Mouse (Mus musculus): ENCODE measurements around the gene Prune1. TPM values are rescaled to one million over a fixed set of nuclear protein-coding genes. Genes with fewer than 3 reads are reported as not detected.

Prune1 gene
- total and polyA plus RNA-seq, 2 experiments from 2014 or later = 77.3 to 78.9 TPM

DNA sequence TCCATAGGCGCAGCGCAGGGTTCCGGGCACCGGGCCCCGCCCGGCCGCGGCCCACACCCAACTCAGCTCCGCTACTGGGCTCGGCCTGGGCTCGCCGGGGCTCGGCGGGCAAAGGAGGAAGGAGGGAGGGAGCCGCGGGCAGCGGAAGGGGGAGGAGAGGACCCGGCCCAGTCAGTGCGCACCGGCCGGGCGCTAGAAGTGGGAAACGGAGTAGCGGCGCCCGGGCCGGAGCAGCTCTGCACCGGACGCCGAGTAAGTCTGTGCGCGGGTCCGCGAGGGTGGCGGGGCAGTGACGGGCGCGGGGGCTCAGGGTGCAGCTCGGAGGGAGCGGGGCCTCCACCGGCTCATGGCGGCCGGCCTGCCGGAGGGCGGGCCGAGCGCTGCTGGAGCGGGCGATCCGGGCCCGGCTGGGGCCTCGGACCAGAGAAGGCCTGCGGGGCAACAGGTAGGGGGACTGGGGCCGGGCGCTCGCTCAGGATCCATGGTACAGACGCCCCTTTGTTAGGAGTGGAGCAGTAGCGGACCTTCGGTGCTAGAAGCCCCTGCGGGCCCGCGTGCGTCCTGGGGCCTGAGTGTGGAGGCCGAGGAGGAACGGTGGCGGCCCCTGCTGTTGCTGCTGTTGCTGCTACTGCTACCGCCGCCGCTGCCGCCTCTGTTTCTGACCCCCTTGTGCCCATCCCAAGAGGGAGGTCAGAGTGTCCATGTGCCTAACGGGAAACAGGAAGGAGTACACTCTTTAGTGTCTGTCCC lies 33.4 kb upstream of the Prune1 start:
- ATAC-seq (ENCODE audit: low FRiP score) (peak; percentile 89), DNase-seq (ENCODE audit: low spot score) (peak; percentile 76)
- Histone ChIP-seq H3K27ac (ENCODE audit: low read depth, low read length) (peak overlapping the region; percentile 94), H3K4me3 (ENCODE audit: low read depth, low read length) (peak overlapping the region; percentile 91), H3K4me1 (ENCODE audit: insufficient read depth, low read length) (0 out of 2 replicates have a peak, but pooled peaks cover 7% of the 10 kb centered on the region), H3K4me2 (ENCODE audit: low read depth, low read length, poor library complexity, severe bottlenecking) (peak overlapping the region; percentile 76), H3K9ac (replicated peaks; ENCODE audit: low read length, poor library complexity, severe bottlenecking) (peak overlapping the region; percentile 96), H3K9me3 (ENCODE audit: low read length) (no peaks in the 10 kb centered on the region), H3K27me3 (ENCODE audit: insufficient read depth, low read length) (no peaks in the 10 kb centered on the region), H3K36me3 (ENCODE audit: insufficient read depth, low read length) (peaks cover 3% of the 10 kb centered on the region)
- under 1% methylated on average over 60 of the region's 71 CpGs for WGBS
- TF ChIP-seq CTCF (IDR thresholded peaks at IDR 0.05) = peak; percentile 57

DNA sequence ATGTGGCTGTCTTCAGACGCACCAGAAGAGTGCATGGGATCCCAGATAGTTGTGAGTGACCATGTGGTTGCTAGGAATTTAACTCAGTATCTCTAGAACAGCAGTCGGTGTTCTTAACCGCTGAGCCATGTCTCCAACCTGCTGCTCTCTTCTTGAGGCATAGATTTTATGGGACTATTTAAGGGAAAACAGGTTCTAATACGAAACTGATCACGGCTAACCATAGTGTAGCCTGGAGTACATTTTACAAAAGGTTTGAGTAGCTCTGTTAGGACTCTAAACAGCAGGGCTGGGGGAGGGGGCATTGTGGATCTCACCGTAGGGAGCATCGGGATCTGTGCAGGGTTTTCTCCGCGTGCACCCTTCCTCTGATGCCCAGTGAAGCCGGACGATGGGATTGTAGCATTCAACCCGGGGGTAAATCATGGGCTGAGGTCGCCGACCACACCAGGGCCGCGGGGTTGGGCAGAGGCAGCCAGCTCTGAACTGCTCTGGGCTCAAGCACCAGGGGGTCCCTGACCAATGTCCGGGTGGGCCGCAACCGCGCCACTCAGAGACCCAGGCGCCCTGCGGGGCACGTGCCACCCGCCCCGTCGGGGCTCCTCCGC lies 32.7 kb upstream of the Prune1 start, which contains the start of gene Cers2:
Gene Cers2 (plus strand): TSS at position 306 of the 608 bp plus-strand sequence.
- 2% methylated on average over 27 of the region's 27 CpGs for WGBS
- TF ChIP-seq CTCF (IDR thresholded peaks at IDR 0.05) = no peak
- no peaks in the 10 kb centered on the region for H3K9me3 ChIP-seq (ENCODE audit: low read length)
- ATAC-seq (ENCODE audit: low FRiP score) (no peak; the same call in 1 of the 2 replicates), DNase-seq (ENCODE audit: low spot score) (peak; percentile 28)
- peak within 1 kb of the TSS; percentile 91 for H3K4me3 ChIP-seq (ENCODE audit: low read depth, low read length)
- peak within 1 kb of the TSS; percentile 76 for H3K4me2 ChIP-seq (ENCODE audit: low read depth, low read length, poor library complexity, severe bottlenecking)
- 0 out of 2 replicates have a peak, but pooled peaks cover 7% of the 10 kb centered on the region for H3K4me1 ChIP-seq (ENCODE audit: insufficient read depth, low read length)
- H3K27ac ChIP-seq (ENCODE audit: low read depth, low read length) = peak within 1 kb of the TSS; percentile 94
- H3K27me3 ChIP-seq (ENCODE audit: insufficient read depth, low read length) = no peaks in the 10 kb centered on the region
- H3K36me3 ChIP-seq (ENCODE audit: insufficient read depth, low read length) = no peaks in the 10 kb centered on the region
- peak within 1 kb of the TSS; percentile 96 for H3K9ac ChIP-seq (replicated peaks; ENCODE audit: low read length, poor library complexity, severe bottlenecking)

DNA sequence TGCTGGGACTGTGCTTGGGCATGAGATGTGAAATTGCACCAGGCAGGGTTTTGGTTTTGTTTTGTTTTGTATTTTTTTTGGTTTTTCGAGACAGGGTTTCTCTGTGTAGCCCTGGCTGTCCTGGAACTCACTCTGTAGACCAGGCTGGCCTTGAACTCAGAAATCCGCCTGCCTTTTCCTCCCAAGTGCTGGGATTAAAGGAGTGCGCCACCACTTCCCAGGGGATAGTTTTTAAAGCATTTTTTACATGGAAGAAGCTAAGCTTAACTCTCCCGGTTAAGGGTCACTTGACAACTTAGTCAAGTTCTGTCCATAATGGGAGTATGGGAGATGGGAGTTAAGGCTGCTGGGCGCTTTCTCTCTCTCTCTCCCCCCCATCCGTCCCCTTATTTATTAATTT lies 32.2 kb upstream of the Prune1 start:
- Histone ChIP-seq H3K9ac (replicated peaks; ENCODE audit: low read length, poor library complexity, severe bottlenecking) (no peak overlapping the region), H3K27me3 (ENCODE audit: insufficient read depth, low read length) (no peaks in the 10 kb centered on the region), H3K4me3 (ENCODE audit: low read depth, low read length) (peak overlapping the region; percentile 91; the same call in 1 of the 2 replicates), H3K9me3 (ENCODE audit: low read length) (no peaks in the 10 kb centered on the region), H3K36me3 (ENCODE audit: insufficient read depth, low read length) (no peaks in the 10 kb centered on the region), H3K4me2 (ENCODE audit: low read depth, low read length, poor library complexity, severe bottlenecking) (peak overlapping the region; percentile 76; the same call in 1 of the 2 replicates), H3K4me1 (ENCODE audit: insufficient read depth, low read length) (0 out of 2 replicates have a peak, but pooled peaks cover 7% of the 10 kb centered on the region), H3K27ac (ENCODE audit: low read depth, low read length) (0 out of 2 replicates have a peak overlapping the region, but pooled peaks have one; percentile 94)
- ATAC-seq (ENCODE audit: low FRiP score) (no peak), DNase-seq (ENCODE audit: low spot score) (no peak)
- TF ChIP-seq CTCF (IDR thresholded peaks at IDR 0.05) = no peak
- 54% methylated on average over 6 of the region's 6 CpGs for WGBS

DNA sequence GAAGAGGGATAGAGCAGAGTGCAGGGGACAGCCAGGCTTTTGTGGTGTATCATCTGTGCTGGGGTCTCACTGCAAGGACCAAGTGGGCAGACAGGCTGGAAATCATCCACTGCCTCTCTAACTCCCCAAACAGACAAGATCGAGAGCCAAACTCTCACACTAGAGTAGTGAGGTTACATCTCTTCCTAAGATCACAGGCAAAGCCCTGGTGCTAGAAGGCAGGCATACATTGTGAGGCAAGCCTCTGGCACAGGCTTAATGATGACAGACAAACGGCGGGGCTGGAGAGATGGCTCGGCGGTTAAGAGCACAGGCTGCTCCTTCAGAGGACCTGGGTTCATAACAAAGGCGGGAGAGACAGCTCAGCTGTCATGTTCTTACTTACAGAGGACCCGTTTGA lies 31.6 kb upstream of the Prune1 start:
- DNase-seq (ENCODE audit: low spot score) (no peak), ATAC-seq (ENCODE audit: low FRiP score) (no peak)
- TF ChIP-seq CTCF (IDR thresholded peaks at IDR 0.05) = no peak

GRCm38 (mm10) chr3:95312623-95313022 lies 30.7 kb upstream of the Prune1 start:
- 77% methylated on average over 6 of the region's 6 CpGs for WGBS
- ATAC-seq (ENCODE audit: low FRiP score) (no peak), DNase-seq (ENCODE audit: low spot score) (no peak)
- no peak overlapping the region for H3K27ac ChIP-seq (ENCODE audit: low read depth, low read length)
- H3K4me2 ChIP-seq (ENCODE audit: low read depth, low read length, poor library complexity, severe bottlenecking) = no peak overlapping the region
- no peaks in the 10 kb centered on the region for H3K9me3 ChIP-seq (ENCODE audit: low read length)
- no peak overlapping the region for H3K4me3 ChIP-seq (ENCODE audit: low read depth, low read length)
- no peaks in the 10 kb centered on the region for H3K27me3 ChIP-seq (ENCODE audit: insufficient read depth, low read length)
- no peaks in the 10 kb centered on the region for H3K36me3 ChIP-seq (ENCODE audit: insufficient read depth, low read length)
- H3K4me1 ChIP-seq (ENCODE audit: insufficient read depth, low read length) = 0 out of 2 replicates have a peak, but pooled peaks cover 7% of the 10 kb centered on the region
- no peak overlapping the region for H3K9ac ChIP-seq (replicated peaks; ENCODE audit: low read length, poor library complexity, severe bottlenecking)
- TF ChIP-seq CTCF (IDR thresholded peaks at IDR 0.05) = no peak

More for the DNA sequence above, 31.6 kb upstream of the Prune1 start:
- Histone ChIP-seq H3K27ac (ENCODE audit: low read depth, low read length) (no peak overlapping the region), H3K36me3 (ENCODE audit: insufficient read depth, low read length) (no peaks in the 10 kb centered on the region), H3K27me3 (ENCODE audit: insufficient read depth, low read length) (no peaks in the 10 kb centered on the region), H3K4me2 (ENCODE audit: low read depth, low read length, poor library complexity, severe bottlenecking) (no peak overlapping the region), H3K4me1 (ENCODE audit: insufficient read depth, low read length) (0 out of 2 replicates have a peak, but pooled peaks cover 7% of the 10 kb centered on the region), H3K9me3 (ENCODE audit: low read length) (no peaks in the 10 kb centered on the region), H3K4me3 (ENCODE audit: low read depth, low read length) (no peak overlapping the region), H3K9ac (replicated peaks; ENCODE audit: low read length, poor library complexity, severe bottlenecking) (no peak overlapping the region)
- 46% methylated on average over 7 of the region's 7 CpGs for WGBS
